Mouse (Mus musculus) c-Kit-positive CD71-positive TER-119-negative erythroid progenitor cells, embryonic 14.5 days (primary cell): Measurements from ENCODE around the gene Gm45837.
"Not testable (repeated sequence)": the region's sequence is repeated elsewhere in the genome, so short reads cannot be mapped to it uniquely, and the experiment has no call there.

Experiments used
- DNase-seq: peaks from one replicate; pipeline ENCODE4 v3.0.0-alpha.2; 2013; ENCODE audit warnings: low read depth

Gene Gm45837

GRCm38 (mm10) chr7:101550686-101551485 lies 140.2 kb downstream of the Gm45837 start:
- DNase-seq = no peak

GRCm38 (mm10) chr7:101551530-101551929 lies 140.8 kb downstream of the Gm45837 start:
- no peak for DNase-seq

- DNase-seq = not testable (repeated sequence)
Measured at GRCm38 (mm10) chr7:101555473-101555872, 144.8 kb downstream of the Gm45837 start.

- no peak for DNase-seq
Measured at GRCm38 (mm10) chr7:101557391-101557790, 146.7 kb downstream of the Gm45837 start.

GRCm38 (mm10) chr7:101559393-101559792 lies 148.7 kb downstream of the Gm45837 start:
- DNase-seq = not testable (repeated sequence)
